Mouse (Mus musculus): Measurements from ENCODE around the gene Hltf. TPM values are rescaled to one million over a fixed set of nuclear protein-coding genes. Genes with fewer than 3 reads are reported as not detected.

The Hltf gene
- 70.5 TPM for total RNA-seq (2023)

DNA sequence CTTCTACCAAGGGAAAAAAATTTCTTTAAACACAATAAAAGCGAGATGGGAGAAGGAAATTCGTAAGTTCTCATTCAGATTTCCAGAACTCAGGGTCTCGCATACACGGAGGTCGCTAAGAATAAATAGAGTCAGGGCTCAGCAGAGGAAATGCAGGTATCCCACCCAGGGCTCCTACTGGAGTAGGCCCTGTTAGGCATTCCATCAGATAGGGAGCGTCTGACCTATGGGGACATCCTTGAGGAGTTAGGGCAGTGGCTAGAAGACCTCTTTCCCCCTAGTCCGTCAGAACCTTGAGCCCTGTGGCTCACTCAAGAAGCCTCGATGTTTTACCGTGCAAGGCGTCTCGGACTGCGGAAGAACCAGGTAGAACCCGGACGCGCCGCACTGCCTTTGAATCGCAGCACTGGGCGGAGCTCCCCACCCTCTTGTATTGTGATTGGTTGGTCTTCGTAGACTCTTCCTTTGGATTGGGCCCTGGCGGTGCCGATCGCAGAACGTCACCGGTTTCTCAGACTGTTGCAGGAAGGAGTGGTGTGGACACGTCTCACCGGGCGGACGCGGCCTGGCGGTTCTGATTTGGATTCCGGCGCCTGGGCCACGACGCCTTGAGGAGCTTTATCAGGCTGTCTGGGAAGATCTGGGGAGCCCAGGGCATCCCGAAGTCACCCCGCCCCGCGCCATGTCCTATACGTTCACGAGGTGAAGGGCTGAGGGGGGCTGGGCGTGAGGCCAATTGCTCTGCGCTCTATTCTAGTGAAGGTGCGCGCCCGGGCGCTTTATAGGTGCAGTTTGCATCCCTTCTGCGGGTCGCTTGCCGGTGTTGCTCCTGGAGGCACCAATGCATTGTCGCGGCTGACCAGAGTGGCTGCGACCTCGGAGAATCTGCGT lies at the start of gene Hltf:
Hltf (plus strand) TSS at position 506 of the 891 bp plus-strand sequence.

DNA sequence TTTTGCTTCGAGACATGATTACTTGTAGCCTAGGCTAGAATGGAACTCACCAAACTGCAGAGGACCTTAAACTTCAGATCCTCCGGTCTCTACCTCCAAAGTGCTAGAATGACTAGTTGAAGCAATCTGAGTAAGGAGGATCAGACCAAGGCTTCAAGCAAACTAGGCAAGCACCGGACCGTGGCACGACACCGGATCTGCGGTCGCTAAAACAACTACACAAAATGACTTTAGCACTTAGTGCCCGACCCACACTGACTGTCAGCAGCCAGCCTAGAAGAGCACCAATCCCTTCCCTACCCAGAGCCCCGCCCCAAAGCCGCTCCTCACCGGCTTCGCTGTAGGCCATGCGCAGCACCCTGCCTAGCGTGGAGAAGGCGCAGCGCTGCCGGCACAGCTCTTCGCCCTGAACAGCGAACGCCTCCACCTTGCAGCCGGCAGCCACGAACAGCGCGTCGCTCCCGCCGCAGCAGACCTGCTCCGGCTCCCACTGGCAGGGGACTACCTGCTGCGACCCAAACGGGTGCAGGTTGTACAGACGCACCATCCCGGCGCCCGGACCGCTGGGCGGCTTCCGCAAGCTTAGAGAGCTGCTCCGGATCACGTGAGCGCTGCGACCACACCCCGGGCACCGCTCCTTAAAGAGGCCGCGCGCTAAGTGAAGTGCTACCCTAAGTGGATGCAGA lies 22.7 kb upstream of the Hltf start, which contains the start of gene Hps3:
Hps3 (minus strand) TSS at position 597 of the 686 bp plus-strand sequence.

DNA sequence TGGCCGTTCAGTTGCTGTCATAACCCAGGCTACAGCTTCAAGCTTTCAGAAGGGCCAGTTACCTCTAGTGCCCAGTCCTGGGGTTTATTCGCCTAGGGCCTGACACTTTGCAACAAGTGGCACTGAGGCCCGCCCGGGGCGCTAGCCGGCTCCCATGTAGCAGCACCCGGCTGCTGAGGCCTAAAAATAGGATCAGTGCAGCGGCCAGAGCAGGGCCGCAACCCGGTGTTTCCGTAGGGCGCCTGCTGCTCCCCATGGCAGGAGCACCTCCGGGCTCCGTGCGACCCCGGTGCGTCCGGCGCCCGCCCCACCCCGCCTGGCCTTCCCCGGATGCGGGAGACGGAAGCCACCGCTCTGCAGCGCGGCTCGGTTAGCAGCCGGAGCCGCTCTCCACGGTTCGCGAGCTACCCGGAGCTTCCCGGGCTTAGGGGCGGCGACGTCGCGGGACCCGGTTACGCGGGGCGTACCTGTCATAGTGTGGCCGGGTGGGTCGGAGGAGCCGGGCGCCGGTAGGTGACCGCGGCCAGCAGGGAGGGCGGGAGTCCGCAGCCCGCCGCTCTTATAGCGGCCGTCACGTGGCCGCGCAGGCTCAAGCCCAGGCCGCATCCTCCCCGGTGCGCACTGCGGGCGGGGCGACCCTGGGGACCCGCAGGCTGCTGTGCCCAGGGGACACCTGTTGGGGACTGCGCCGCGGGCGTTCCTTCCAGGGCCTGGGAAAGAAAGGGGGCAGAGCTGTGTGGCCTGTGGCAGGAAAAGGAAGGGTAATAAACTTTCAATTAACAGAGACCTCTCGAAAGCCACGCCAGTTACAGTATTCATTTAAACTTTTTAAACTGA lies 97.1 kb downstream of the Hltf start, which contains the start of gene Gyg:
Gyg (minus strand) TSS at position 787 of the 837 bp plus-strand sequence.

Other genes with a start within 250 kb of the Hltf start
- gene Cp, start 100.8 kb upstream of the Hltf start, total RNA-seq (2023), result not detected
- 82.2 TPM for gene Hps3, start 22.5 kb upstream of the Hltf start, total RNA-seq (2023)
- 23.2 TPM for gene Gyg, start 97.5 kb downstream of the Hltf start, total RNA-seq (2023)
- gene Cpa3, start 184.4 kb downstream of the Hltf start, total RNA-seq (2023), result 0.67 TPM
- gene Cpb1, start 217.9 kb downstream of the Hltf start, total RNA-seq (2023), result not detected

Data from CD4-positive naive resting alpha-beta T cell, adult 76 days (primary cell).